Mouse (Mus musculus): ENCODE measurements at regions not wholly inside any gene's neighbourhood (a gene's known extent, or its start where the extent isn't known, plus 50 kb on each side); places are given as distances from the start of the nearest gene placed in this dataset.

- TF ChIP-seq CTCF (IDR thresholded peaks at IDR 0.05; ENCODE audit: borderline replicate concordance, extremely low read depth, insufficient read depth, insufficient read length) (no peak), POLR2A (IDR thresholded peaks at IDR 0.05; ENCODE audit: borderline replicate concordance, extremely low read depth, insufficient read depth, insufficient read length, poor library complexity, severe bottlenecking) (no peak)
- peak; percentile 29 for DNase-seq (ENCODE audit: low read depth)
Measured at GRCm38 (mm10) chr4:35640866-35641265, 414.9 kb upstream of the C9orf72 start.

- DNase-seq (ENCODE audit: low read depth) = no peak
- TF ChIP-seq POLR2A (IDR thresholded peaks at IDR 0.05; ENCODE audit: borderline replicate concordance, extremely low read depth, insufficient read depth, insufficient read length, poor library complexity, severe bottlenecking) = no peak
- no peak for TF ChIP-seq CTCF (IDR thresholded peaks at IDR 0.05; ENCODE audit: borderline replicate concordance, extremely low read depth, insufficient read depth, insufficient read length)
Measured at GRCm38 (mm10) chr4:35606200-35606599, 380.2 kb upstream of the C9orf72 start.

- TF ChIP-seq CTCF (IDR thresholded peaks at IDR 0.05; ENCODE audit: borderline replicate concordance, extremely low read depth, insufficient read depth, insufficient read length) (no peak), POLR2A (IDR thresholded peaks at IDR 0.05; ENCODE audit: borderline replicate concordance, extremely low read depth, insufficient read depth, insufficient read length, poor library complexity, severe bottlenecking) (no peak)
Measured at GRCm38 (mm10) chr4:35578086-35578485, 352.1 kb upstream of the C9orf72 start.

DNA sequence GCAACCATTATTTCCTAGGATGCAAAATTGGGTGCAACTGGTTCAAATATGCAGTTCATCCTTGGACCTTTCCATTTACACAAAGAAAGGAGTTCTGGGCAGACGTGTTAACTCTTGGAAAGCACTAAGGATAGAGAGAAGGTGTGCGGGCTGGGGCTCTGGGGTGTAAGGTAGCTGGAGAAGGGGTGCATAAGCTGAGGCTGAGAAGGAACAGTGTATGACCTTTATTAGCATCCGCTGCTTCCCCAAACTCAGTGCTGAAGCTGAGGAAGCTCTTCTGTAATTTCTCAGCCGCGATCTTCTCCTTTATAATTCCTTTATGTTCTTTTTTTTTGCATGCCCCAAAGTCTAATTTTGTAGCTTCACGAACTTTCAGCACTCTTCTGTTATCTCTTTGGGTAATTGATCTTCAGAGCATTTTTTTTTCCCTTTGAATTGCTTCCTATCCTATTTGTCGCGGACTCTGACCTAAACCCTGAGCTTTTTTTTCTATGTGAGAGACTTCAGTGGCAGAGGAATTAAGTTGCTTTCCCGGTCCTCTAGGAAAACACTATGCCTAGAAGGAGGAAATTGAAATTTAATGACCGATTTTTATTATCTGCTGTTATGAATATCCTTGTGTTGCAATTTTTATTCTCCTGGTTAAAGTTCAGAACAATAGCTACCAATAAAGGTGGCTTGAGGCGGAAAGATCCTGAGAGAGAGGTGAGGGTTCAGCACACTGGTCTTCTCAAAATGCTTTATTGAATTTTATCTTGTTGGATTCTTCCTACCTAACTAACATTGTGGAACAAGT lies 349.4 kb upstream of the C9orf72 start:
- no peak for DNase-seq (ENCODE audit: low read depth)
- TF ChIP-seq POLR2A (IDR thresholded peaks at IDR 0.05; ENCODE audit: borderline replicate concordance, extremely low read depth, insufficient read depth, insufficient read length, poor library complexity, severe bottlenecking) (no peak), CTCF (IDR thresholded peaks at IDR 0.05; ENCODE audit: borderline replicate concordance, extremely low read depth, insufficient read depth, insufficient read length) (no peak)

More at GRCm38 (mm10) chr4:35578086-35578485, 352.1 kb upstream of the C9orf72 start:
- no peak for DNase-seq (ENCODE audit: low read depth)

DNA sequence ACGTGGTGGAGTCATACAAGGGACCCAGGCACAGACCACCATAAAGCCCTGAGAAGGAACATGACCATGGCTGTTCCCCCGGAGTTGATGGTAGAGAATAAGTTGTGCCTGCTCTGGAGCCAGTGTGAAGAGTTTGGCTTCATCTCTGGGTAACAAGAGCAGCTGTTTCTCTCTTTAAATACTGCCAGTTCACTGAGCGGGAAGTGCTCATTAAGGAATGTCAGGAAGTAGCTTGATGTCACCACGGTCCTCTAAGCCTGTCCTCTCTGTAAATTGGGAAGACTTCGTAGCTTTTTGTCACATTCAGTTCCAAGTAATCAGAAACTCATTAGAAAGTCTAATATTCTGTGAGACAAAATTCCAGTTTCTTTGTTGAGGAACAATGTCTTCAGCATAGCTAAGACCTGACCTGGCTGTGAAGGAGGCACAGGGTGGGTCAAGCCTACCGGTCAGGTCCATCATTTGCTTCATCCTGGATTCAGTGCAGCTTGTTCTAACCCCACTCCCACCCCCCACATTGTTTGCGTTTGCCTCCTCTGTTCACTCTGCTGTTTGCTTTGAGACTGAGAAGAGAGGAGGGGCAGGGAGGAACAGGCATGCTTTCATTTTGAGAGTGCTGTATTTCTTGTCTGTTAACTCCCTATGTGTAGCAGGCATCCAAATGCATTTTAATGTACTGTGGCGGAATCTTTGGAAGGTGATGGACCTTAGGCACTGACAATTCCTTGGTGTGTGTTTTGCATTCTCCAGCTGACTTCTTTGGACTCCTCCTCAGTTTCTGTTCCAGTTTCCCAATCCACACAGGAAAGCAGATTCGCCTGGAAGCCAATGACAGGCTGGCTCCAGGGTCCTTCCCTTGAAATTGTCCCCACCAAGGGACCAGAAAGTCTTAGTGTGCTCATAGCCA lies 345.8 kb upstream of the C9orf72 start:
- TF ChIP-seq CTCF (IDR thresholded peaks at IDR 0.05; ENCODE audit: borderline replicate concordance, extremely low read depth, insufficient read depth, insufficient read length) (no peak), POLR2A (IDR thresholded peaks at IDR 0.05; ENCODE audit: borderline replicate concordance, extremely low read depth, insufficient read depth, insufficient read length, poor library complexity, severe bottlenecking) (no peak)

DNA sequence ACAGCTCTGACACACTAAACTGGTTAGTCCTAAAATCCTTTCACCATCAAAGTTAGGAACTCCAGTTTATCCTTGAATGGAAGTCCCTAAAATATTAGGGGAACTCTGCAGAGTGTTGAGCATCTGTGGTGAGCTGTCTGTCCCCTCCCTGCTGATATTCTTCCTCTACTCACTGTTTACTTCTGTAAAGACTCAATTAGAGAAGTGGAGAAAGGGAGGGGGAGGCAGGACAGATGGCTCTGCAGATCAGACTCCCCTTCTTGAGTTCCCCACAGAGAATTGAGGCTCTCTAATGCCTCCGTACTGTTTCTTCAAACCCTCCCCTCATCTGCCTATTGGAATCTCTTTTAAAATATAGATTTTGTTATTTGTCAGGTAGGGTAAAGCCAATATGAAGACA lies 335.3 kb upstream of the C9orf72 start:
- TF ChIP-seq CTCF (IDR thresholded peaks at IDR 0.05; ENCODE audit: borderline replicate concordance, extremely low read depth, insufficient read depth, insufficient read length) = no peak
- no peak for TF ChIP-seq POLR2A (IDR thresholded peaks at IDR 0.05; ENCODE audit: borderline replicate concordance, extremely low read depth, insufficient read depth, insufficient read length, poor library complexity, severe bottlenecking)
- peak; percentile 45 for DNase-seq (ENCODE audit: low read depth)

More for the DNA sequence above, 345.8 kb upstream of the C9orf72 start:
- peak; percentile 28 for DNase-seq (ENCODE audit: low read depth)

- TF ChIP-seq CTCF (IDR thresholded peaks at IDR 0.05; ENCODE audit: borderline replicate concordance, extremely low read depth, insufficient read depth, insufficient read length) (no peak), POLR2A (IDR thresholded peaks at IDR 0.05; ENCODE audit: borderline replicate concordance, extremely low read depth, insufficient read depth, insufficient read length, poor library complexity, severe bottlenecking) (no peak)
- DNase-seq (ENCODE audit: low read depth) = no peak
Measured at GRCm38 (mm10) chr4:35560004-35560403, 334.0 kb upstream of the C9orf72 start.

- DNase-seq (ENCODE audit: low read depth) = no peak
- no peak for TF ChIP-seq CTCF (IDR thresholded peaks at IDR 0.05; ENCODE audit: borderline replicate concordance, extremely low read depth, insufficient read depth, insufficient read length)
Measured at GRCm38 (mm10) chr4:35553309-35553708, 327.3 kb upstream of the C9orf72 start.

GRCm38 (mm10) chr4:35551988-35552387 lies 326.0 kb upstream of the C9orf72 start:
- no peak for TF ChIP-seq POLR2A (IDR thresholded peaks at IDR 0.05; ENCODE audit: borderline replicate concordance, extremely low read depth, insufficient read depth, insufficient read length, poor library complexity, severe bottlenecking)
- no peak for TF ChIP-seq CTCF (IDR thresholded peaks at IDR 0.05; ENCODE audit: borderline replicate concordance, extremely low read depth, insufficient read depth, insufficient read length)
- DNase-seq (ENCODE audit: low read depth) = no peak

DNA sequence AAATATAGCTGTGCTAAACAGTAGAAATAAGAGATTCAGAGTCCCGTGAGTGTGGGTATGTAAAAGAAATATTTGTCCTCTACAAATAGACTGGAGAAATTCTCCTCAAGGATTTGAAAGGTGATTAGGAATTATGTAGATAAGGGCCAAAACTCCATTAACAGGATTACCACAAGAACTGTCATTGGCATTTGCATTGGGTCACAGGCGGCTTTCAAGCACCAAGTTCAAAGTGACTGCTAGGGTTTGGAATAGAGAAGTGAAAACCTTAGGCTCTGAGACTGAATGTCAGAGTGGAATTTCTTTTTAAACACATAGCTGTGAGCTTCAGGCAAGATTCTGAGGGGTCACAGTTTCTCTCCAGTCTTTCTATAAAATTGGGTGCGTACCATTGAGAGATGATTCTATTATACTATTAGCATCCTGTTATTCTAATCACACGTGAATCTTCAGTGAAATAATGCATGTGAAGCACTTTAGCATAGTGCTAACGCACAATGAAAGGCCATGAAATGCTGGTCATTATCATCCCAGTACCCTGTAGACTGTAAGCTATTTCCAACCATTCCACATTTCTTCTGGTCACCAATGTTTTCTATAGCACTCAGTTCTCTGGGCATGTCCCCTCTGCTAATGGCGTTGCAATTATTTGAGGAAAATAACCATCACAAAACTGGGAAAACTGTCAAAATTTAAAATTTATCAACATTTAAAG lies 308.7 kb upstream of the C9orf72 start:
- peak; percentile 63 for DNase-seq (ENCODE audit: low read depth)
- no peak for TF ChIP-seq POLR2A (IDR thresholded peaks at IDR 0.05; ENCODE audit: borderline replicate concordance, extremely low read depth, insufficient read depth, insufficient read length, poor library complexity, severe bottlenecking)
- TF ChIP-seq CTCF (IDR thresholded peaks at IDR 0.05; ENCODE audit: borderline replicate concordance, extremely low read depth, insufficient read depth, insufficient read length) = no peak

DNA sequence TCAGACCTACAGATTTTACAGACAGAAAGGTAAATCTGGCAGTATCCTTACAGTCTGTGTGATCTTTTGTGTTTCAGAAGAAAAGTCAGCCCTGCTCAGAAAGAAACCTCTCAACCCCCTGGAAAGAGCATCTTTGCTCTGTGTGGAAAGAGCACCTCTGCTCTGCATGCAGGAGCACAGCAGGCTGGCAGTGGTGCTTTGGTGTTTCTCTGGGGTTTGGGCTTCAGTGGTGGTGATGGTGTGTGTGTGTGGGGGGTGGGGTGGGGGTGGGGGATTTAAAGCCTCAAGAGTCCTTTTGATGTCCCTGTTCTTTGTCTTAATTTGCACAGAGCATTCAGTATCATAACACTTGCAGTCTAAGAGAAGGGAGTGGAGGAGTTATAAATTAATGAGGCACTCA lies 308.2 kb upstream of the C9orf72 start:
- peak; percentile 59 for DNase-seq (ENCODE audit: low read depth)
- TF ChIP-seq POLR2A (IDR thresholded peaks at IDR 0.05; ENCODE audit: borderline replicate concordance, extremely low read depth, insufficient read depth, insufficient read length, poor library complexity, severe bottlenecking) = no peak
